8 mouse cellular contexts compared by ENCODE assay signal in genomic region chr4:87984589-87984988, GRCm38 (mm10). TPM values are rescaled to one million over a fixed set of nuclear protein-coding genes. Genes with fewer than 3 reads are reported as not detected.
DNase-seq lines count a peak whose midpoint lies in the region; ATAC-seq and TF ChIP-seq lines count a peak whose summit lies in the region.
"Had no signal": no experiment of that assay in that cellular context is flagged by ENCODE, and none has a peak within 500 bp of the region (broad histone marks: within the 10 kb centered on the region; RNA-seq: fewer than 3 reads in every experiment).

No protein-coding gene starts in this region.

- WGBS in heart, postnatal 0 days, result 35% methylated on average over 3 of the region's 3 CpGs
- WGBS in lung, adult 2 months, result 40% methylated on average over 3 of the region's 3 CpGs

- no peak overlapping the region for H3K4me3 ChIP-seq in heart, postnatal 0 days (ENCODE audit: low read depth, low read length)
- H3K4me3 ChIP-seq in lung, adult 2 months (replicated peaks; ENCODE audit: extremely low read depth, low read depth, low read length), result no peak overlapping the region
- H3K4me3 ChIP-seq: liver, embryonic 13.5 days had no signal

- H3K36me3 ChIP-seq in heart, postnatal 0 days (replicated peaks; ENCODE audit: control insufficient read depth, insufficient read depth, low read length), result no peaks in the 10 kb centered on the region
- H3K36me3 ChIP-seq: liver, embryonic 13.5 days had no signal

- no peaks in the 10 kb centered on the region for H3K27me3 ChIP-seq in heart, postnatal 0 days (ENCODE audit: control insufficient read depth, insufficient read depth, low read length)
- H3K27me3 ChIP-seq: liver, embryonic 13.5 days had no signal

- intact Hi-C loops in gastrocnemius, postnatal 14 days (cut with DNase I; ENCODE audit: low total_unique reads), result no loop called here

- DNase-seq in ovary, postnatal 36 days (ENCODE audit: low spot score), result peak; percentile 4
- no peak for DNase-seq in ovary, postnatal 10 days (ENCODE audit: low spot score)
- peak; percentile 55 for DNase-seq in adrenal gland, postnatal 14 days
- peak; percentile 26 for DNase-seq in heart, postnatal 0 days (ENCODE audit: low spot score)
- DNase-seq in lung, adult 2 months, result peak; percentile 20
- DNase-seq in thymus, postnatal 14 days, result no peak
- DNase-seq in gastrocnemius, postnatal 14 days, result no peak
- DNase-seq: liver, embryonic 13.5 days had no signal

- no peak for TF ChIP-seq EP300 in heart, postnatal 0 days (IDR thresholded peaks at IDR 0.05; ENCODE audit: low read depth)

- H3K9me3 ChIP-seq in heart, postnatal 0 days (replicated peaks; ENCODE audit: control insufficient read depth, low read length), result no peaks in the 10 kb centered on the region
- H3K9me3 ChIP-seq: liver, embryonic 13.5 days had no signal

- H3K27ac ChIP-seq in heart, postnatal 0 days (ENCODE audit: low read depth), result 0 out of 2 replicates have a peak overlapping the region, but pooled peaks have one; percentile 2
- H3K27ac ChIP-seq: liver, embryonic 13.5 days had no signal

- TF ChIP-seq POLR2A in lung, adult 2 months (IDR thresholded peaks at IDR 0.05; ENCODE audit: borderline replicate concordance, extremely low read depth, low read depth, low read length), result no peak

- peak; percentile 33; the same call in 1 of the 2 replicates for ATAC-seq in heart, postnatal 0 days (ENCODE audit: insufficient read depth, low read depth)

- no peak overlapping the region for H3K9ac ChIP-seq in heart, postnatal 0 days (replicated peaks; ENCODE audit: low read depth, low read length)
- H3K9ac ChIP-seq: liver, embryonic 13.5 days had no signal

- peaks cover 22% of the 10 kb centered on the region for H3K4me1 ChIP-seq in heart, postnatal 0 days (ENCODE audit: control insufficient read depth, insufficient read depth)
- H3K4me1 ChIP-seq in lung, adult 2 months (ENCODE audit: control insufficient read depth, insufficient read depth, low read length), result peaks cover 8% of the 10 kb centered on the region
- H3K4me1 ChIP-seq: liver, embryonic 13.5 days had no signal

- H3K4me2 ChIP-seq in heart, postnatal 0 days (ENCODE audit: low read depth, low read length), result no peak overlapping the region
- H3K4me2 ChIP-seq: liver, embryonic 13.5 days had no signal

- no peak for TF ChIP-seq CTCF in heart, postnatal 0 days (IDR thresholded peaks at IDR 0.05; ENCODE audit: low read depth)
- no peak for TF ChIP-seq CTCF in lung, adult 2 months (IDR thresholded peaks at IDR 0.05; ENCODE audit: insufficient read depth, low read length)

RNA-seq across cellular contexts. Expression of gene Mllt3, which starts 48.6 kb away (rescaled TPM):
- 23.5 and 24.5 TPM in 2 replicates for total RNA-seq in adrenal gland, postnatal 14 days (2021)
- total RNA-seq in heart, postnatal 0 days (2014; rRNA removed; ENCODE audit: low replicate concordance), result 5.1 and 27.2 TPM in 2 replicates
- polyA plus RNA-seq in heart, postnatal 0 days (2015; fragmentation: Nextera tagmentation; extraction: Ambion mirVana), result 13.5 and 14.6 TPM in 2 replicates
- polyA plus RNA-seq in lung, adult 2 months (2012; rRNA removed), result 6.7 and 8.5 TPM in 2 replicates
- total RNA-seq in gastrocnemius, postnatal 14 days (2021), result 10 to 100 TPM; 33.5 TPM

Comparison
In these comparisons a context has a peak if more than half of its experiments do, and no peak if none do; other contexts are left out.
1. DNase-seq: peak in ovary, postnatal 36 days (single experiment), adrenal gland, postnatal 14 days (single experiment), heart, postnatal 0 days (single experiment) and lung, adult 2 months (single experiment); none in ovary, postnatal 10 days (single experiment), thymus, postnatal 14 days (single experiment) and gastrocnemius, postnatal 14 days (single experiment).